Mouse (Mus musculus) MEL (cell line): ENCODE measurements around the gene Gatad2b. TPM values are rescaled to one million over a fixed set of nuclear protein-coding genes. Genes with fewer than 3 reads are reported as not detected.

Experiments
- DNase-seq: peaks from one replicate; pipeline ENCODE4 v3.0.0; 2011; ENCODE audit warnings: low read depth, low spot score
- H3K27ac ChIP-seq: 2 replicates; pipeline ENCODE4 v1.5.1; 2012; ENCODE audit warnings: low read depth, mild to moderate bottlenecking, control low read depth, low read length, moderate library complexity; ENCODE audit not compliant: control insufficient read depth
- H3K27me3 ChIP-seq, 2 experiments: fragments of 150-350 bp in 1 of 2; sonication (generic) in 1 of 2; 2 replicates each; pipeline ENCODE4 v1.6.1; 2012; ENCODE audit warnings: low read length in 2 of 2, mild to moderate bottlenecking in 2 of 2, improper control_type of control experiment in 1 of 2, moderate library complexity in 1 of 2; ENCODE audit not compliant: insufficient read depth in 2 of 2, control insufficient read depth in 1 of 2
- H3K36me3 ChIP-seq, 2 experiments: 2 replicates each; pipeline ENCODE4 v1.6.1; 2012 to 2014; ENCODE audit warnings: low read length in 2 of 2, improper control_type of control experiment in 1 of 2, inconsistent platforms in 1 of 2, mild to moderate bottlenecking in 1 of 2; ENCODE audit not compliant: insufficient read depth in 2 of 2, control insufficient read depth in 1 of 2
- H3K4me1 ChIP-seq, 2 experiments: fragments of 150-350 bp in 1 of 2; sonication (generic) in 1 of 2; 2 replicates each; pipeline ENCODE4 v1.6.1; 2012; ENCODE audit warnings: low read length in 2 of 2, improper control_type of control experiment in 1 of 2, mild to moderate bottlenecking in 1 of 2; ENCODE audit not compliant: insufficient read depth in 2 of 2, control insufficient read depth in 1 of 2
- H3K4me3 ChIP-seq, 2 experiments: fragments of 150-350 bp in 1 of 2; sonication (generic) in 1 of 2; 2 replicates each; pipeline ENCODE4 v1.5.1; 2012; ENCODE audit warnings: low read depth in 2 of 2, low read length in 2 of 2, mild to moderate bottlenecking in 2 of 2, moderate library complexity in 2 of 2, control low read depth in 1 of 2, improper control_type of control experiment in 1 of 2; ENCODE audit not compliant: control insufficient read depth in 1 of 2, insufficient read depth in 1 of 2
- H3K79me2 ChIP-seq: 2 replicates; pipeline ENCODE4 v1.6.1; 2012; ENCODE audit warnings: mild to moderate bottlenecking, low read length, moderate library complexity; ENCODE audit not compliant: control insufficient read depth, poor library complexity, insufficient read depth
- H3K9ac ChIP-seq: 2 replicates; pipeline ENCODE4 v1.6.1; 2012; ENCODE audit warnings: low read depth, mild to moderate bottlenecking, control low read depth, low read length, moderate library complexity; ENCODE audit not compliant: control insufficient read depth, poor library complexity, severe bottlenecking
- H3K9me3 ChIP-seq: fragments of 150-350 bp; sonication (generic); replicated peaks from 2 replicates; pipeline ENCODE4 v1.6.1; 2012; ENCODE audit warnings: mild to moderate bottlenecking, low read length, improper control_type of control experiment, moderate library complexity; ENCODE audit not compliant: insufficient read depth
- CHD1 ChIP-seq: IDR thresholded peaks from 2 replicates; pipeline ENCODE4 v1.6.1; 2012; ENCODE audit warnings: low read depth, mild to moderate bottlenecking, inconsistent platforms, low read length, improper control_type of control experiment
- CTCF ChIP-seq, 3 experiments: IDR thresholded peaks in 2 of 3; conservative IDR thresholded peaks in 1 of 3; 2 replicates each; pipeline ENCODE4 v1.5.1; 2011 to 2012; ENCODE audit warnings: low read length in 3 of 3, low read depth in 2 of 3, mild to moderate bottlenecking in 2 of 3, improper control_type of control experiment in 1 of 3, inconsistent platforms in 1 of 3, mixed read lengths in 1 of 3, moderate library complexity in 1 of 3; ENCODE audit not compliant: control insufficient read depth in 1 of 3, insufficient read depth in 1 of 3, poor library complexity in 1 of 3, severe bottlenecking in 1 of 3
- E2F4 ChIP-seq: IDR thresholded peaks from 2 replicates; pipeline ENCODE4 v1.6.1; 2011; ENCODE audit warnings: low read depth, low read length, improper control_type of control experiment, borderline replicate concordance
- ELF1 ChIP-seq: IDR thresholded peaks from 2 replicates; pipeline ENCODE4 v1.6.1; 2014; ENCODE audit warnings: low read depth, mild to moderate bottlenecking, inconsistent platforms, low read length, improper control_type of control experiment, moderate library complexity
- ETS1 ChIP-seq: IDR thresholded peaks from 2 replicates; pipeline ENCODE4 v1.6.1; 2012; ENCODE audit warnings: low read depth, mild to moderate bottlenecking, inconsistent platforms, low read length, improper control_type of control experiment, moderate library complexity
- GABPA ChIP-seq: IDR thresholded peaks from 2 replicates; pipeline ENCODE4 v1.6.1; 2012; ENCODE audit warnings: low read depth, mild to moderate bottlenecking, inconsistent platforms, low read length, improper control_type of control experiment, moderate library complexity
- GATA1 ChIP-seq: IDR thresholded peaks from 2 replicates; pipeline ENCODE4 v1.6.1; 2011; ENCODE audit warnings: low read depth, low read length, improper control_type of control experiment
- HCFC1 ChIP-seq: IDR thresholded peaks from 2 replicates; pipeline ENCODE4 v1.6.1; 2012; ENCODE audit warnings: low read depth, mild to moderate bottlenecking, inconsistent platforms, low read length, improper control_type of control experiment, moderate library complexity
- JUND ChIP-seq: IDR thresholded peaks from 2 replicates; pipeline ENCODE4 v1.6.1; 2011; ENCODE audit warnings: low read depth, mild to moderate bottlenecking, improper control_type of control experiment, low read length
- KAT2A ChIP-seq: conservative IDR thresholded peaks from 2 replicates; pipeline ENCODE4 v1.6.1; 2012; ENCODE audit warnings: low read depth, low read length, improper control_type of control experiment, inconsistent platforms
- MAFK ChIP-seq: IDR thresholded peaks from 2 replicates; pipeline ENCODE4 v1.6.1; 2011; ENCODE audit warnings: low read depth, mild to moderate bottlenecking, low read length, improper control_type of control experiment, borderline replicate concordance
- MAX ChIP-seq: IDR thresholded peaks from 2 replicates; pipeline ENCODE4 v1.6.1; 2011; ENCODE audit warnings: low read length, improper control_type of control experiment
- MAZ ChIP-seq: IDR thresholded peaks from 2 replicates; pipeline ENCODE4 v1.6.1; 2012; ENCODE audit warnings: low read depth, mild to moderate bottlenecking, inconsistent platforms, low read length, improper control_type of control experiment
- MEF2A ChIP-seq: IDR thresholded peaks from 2 replicates; pipeline ENCODE4 v1.6.1; 2014; ENCODE audit warnings: low read depth, mild to moderate bottlenecking, inconsistent platforms, low read length, improper control_type of control experiment; ENCODE audit not compliant: poor library complexity, insufficient replicate concordance, severe bottlenecking; ENCODE audit errors: extremely low read depth
- MYB ChIP-seq: IDR thresholded peaks from 2 replicates; pipeline ENCODE4 v1.6.1; 2011; ENCODE audit warnings: mild to moderate bottlenecking, low read depth, low read length, improper control_type of control experiment
- MYC ChIP-seq: IDR thresholded peaks from 2 replicates; pipeline ENCODE4 v1.6.1; 2011; ENCODE audit warnings: low read depth, mild to moderate bottlenecking, low read length, improper control_type of control experiment, moderate library complexity
- NELFE ChIP-seq: IDR thresholded peaks from 2 replicates; pipeline ENCODE4 v1.6.1; 2011; ENCODE audit warnings: low read depth, low read length, improper control_type of control experiment
- NRF1 ChIP-seq: IDR thresholded peaks from 2 replicates; pipeline ENCODE4 v1.6.1; 2014; ENCODE audit warnings: low read depth, mild to moderate bottlenecking, inconsistent platforms, low read length, improper control_type of control experiment, moderate library complexity; ENCODE audit not compliant: poor library complexity, insufficient read depth, severe bottlenecking
- POLR2AphosphoS2 ChIP-seq: IDR thresholded peaks from 2 replicates; pipeline ENCODE4 v1.6.1; 2011; ENCODE audit warnings: low read length, improper control_type of control experiment
- POLR2AphosphoS5 ChIP-seq: IDR thresholded peaks from 2 replicates; pipeline ENCODE4 v1.6.1; 2012; ENCODE audit warnings: low read depth, borderline replicate concordance, mild to moderate bottlenecking, inconsistent platforms, low read length, moderate library complexity, mixed read lengths
- RAD21 ChIP-seq: IDR thresholded peaks from 2 replicates; pipeline ENCODE4 v1.6.1; 2011; ENCODE audit warnings: mild to moderate bottlenecking, low read depth, low read length, improper control_type of control experiment
- RCOR1 ChIP-seq: IDR thresholded peaks from 2 replicates; pipeline ENCODE4 v1.6.1; 2012; ENCODE audit warnings: low read depth, mild to moderate bottlenecking, inconsistent platforms, low read length, improper control_type of control experiment
- SIN3A ChIP-seq: IDR thresholded peaks from 2 replicates; pipeline ENCODE4 v1.6.1; 2012; ENCODE audit warnings: low read length, improper control_type of control experiment, inconsistent platforms
- SMC3 ChIP-seq: IDR thresholded peaks from 2 replicates; pipeline ENCODE4 v1.6.1; 2011; ENCODE audit warnings: low read depth, low read length, improper control_type of control experiment
- TAL1 ChIP-seq: IDR thresholded peaks from 2 replicates; pipeline ENCODE4 v1.6.1; 2012; ENCODE audit warnings: mild to moderate bottlenecking, inconsistent platforms, low read length, moderate library complexity, mixed read lengths
- TCF12 ChIP-seq: IDR thresholded peaks from 2 replicates; pipeline ENCODE4 v1.6.1; 2014; ENCODE audit warnings: low read depth, mild to moderate bottlenecking, inconsistent platforms, low read length, improper control_type of control experiment, moderate library complexity
- UBTF ChIP-seq: IDR thresholded peaks from 2 replicates; pipeline ENCODE4 v1.6.1; 2012; ENCODE audit warnings: low read depth, mild to moderate bottlenecking, inconsistent platforms, low read length, improper control_type of control experiment, moderate library complexity, borderline replicate concordance; ENCODE audit not compliant: insufficient read depth
- USF1 ChIP-seq: IDR thresholded peaks from 2 replicates; pipeline ENCODE4 v1.6.1; 2014; ENCODE audit warnings: low read depth, mild to moderate bottlenecking, inconsistent platforms, low read length, improper control_type of control experiment, moderate library complexity
- USF2 ChIP-seq, 2 experiments: IDR thresholded peaks; 2 replicates each; pipeline ENCODE4 v1.6.1; 2011 to 2012; ENCODE audit warnings: improper control_type of control experiment in 2 of 2, low read length in 2 of 2, borderline replicate concordance in 1 of 2, inconsistent platforms in 1 of 2, low read depth in 1 of 2, mild to moderate bottlenecking in 1 of 2; ENCODE audit not compliant: insufficient read depth in 1 of 2
- ZC3H11A ChIP-seq: IDR thresholded peaks from 2 replicates; pipeline ENCODE4 v1.6.1; 2012; ENCODE audit warnings: low read depth, mild to moderate bottlenecking, inconsistent platforms, low read length, improper control_type of control experiment
- ZMIZ1 ChIP-seq: IDR thresholded peaks from 2 replicates; pipeline ENCODE4 v1.6.1; 2012; ENCODE audit warnings: low read depth, mild to moderate bottlenecking, inconsistent platforms, low read length, improper control_type of control experiment, moderate library complexity
- polyA plus RNA-seq, 2 experiments: library from polyadenylated mRNA; stranded (reverse) in 1 of 2; unstranded in 1 of 2; fragments of >175 nt in 1 of 2; fragments of >200 nt in 1 of 2; gene quantifications; 2 replicates each; pipeline versions ENCODE4 v1.2.1 to v1.2.4; 2012; ENCODE audit warnings: low replicate concordance in 2 of 2, low read depth in 1 of 2; ENCODE audit not compliant: insufficient read length in 2 of 2, insufficient read depth in 1 of 2, missing spikeins in 1 of 2
- total RNA-seq: library from RNA; depleted of rRNA; stranded (reverse); fragments of 300-350 nt; gene quantifications from 2 replicates; pipeline ENCODE4 v1.2.3, GENCODE M21; 2012

Gatad2b gene
- total and polyA plus RNA-seq, 3 experiments, result 9.1 to 37.6 TPM; not detected in 1

GRCm38 (mm10) chr3:90376247-90376585, 83.2 kb downstream of the Gatad2b start:
- H3K4me3 ChIP-seq, result no peak overlapping the region
- no peak for DNase-seq
- no peak overlapping the region for H3K27ac ChIP-seq
- peaks cover 0 to 6% of the 10 kb centered on the region in 2 experiments; a peak in 3 of 4 replicates for H3K4me1 ChIP-seq
- no peaks in the 10 kb centered on the region for H3K27me3 ChIP-seq
- H3K79me2 ChIP-seq, result no peaks in the 10 kb centered on the region
- no peak overlapping the region for H3K9ac ChIP-seq
- H3K36me3 ChIP-seq, result no peaks in the 10 kb centered on the region
- TF ChIP-seq HCFC1 (no peak), RCOR1 (no peak), USF1 (no peak), ZMIZ1 (no peak), TCF12 (no peak), MEF2A (no peak), POLR2AphosphoS2 (no peak), E2F4 (no peak), MYC (no peak), MYB (no peak), MAFK (no peak), GATA1 (no peak), NRF1 (no peak), ELF1 (no peak), POLR2AphosphoS5 (no peak), CHD1 (no peak), ETS1 (no peak), USF2 (IDR thresholded peaks at IDR 0.05; ENCODE audit: borderline replicate concordance in 1 of 2, insufficient read depth in 1 of 2, low read depth in 1 of 2, low read length in 2 of 2) (no peak), RAD21 (no peak), SMC3 (no peak)
- H3K9me3 ChIP-seq, result no peaks in the 10 kb centered on the region

DNA sequence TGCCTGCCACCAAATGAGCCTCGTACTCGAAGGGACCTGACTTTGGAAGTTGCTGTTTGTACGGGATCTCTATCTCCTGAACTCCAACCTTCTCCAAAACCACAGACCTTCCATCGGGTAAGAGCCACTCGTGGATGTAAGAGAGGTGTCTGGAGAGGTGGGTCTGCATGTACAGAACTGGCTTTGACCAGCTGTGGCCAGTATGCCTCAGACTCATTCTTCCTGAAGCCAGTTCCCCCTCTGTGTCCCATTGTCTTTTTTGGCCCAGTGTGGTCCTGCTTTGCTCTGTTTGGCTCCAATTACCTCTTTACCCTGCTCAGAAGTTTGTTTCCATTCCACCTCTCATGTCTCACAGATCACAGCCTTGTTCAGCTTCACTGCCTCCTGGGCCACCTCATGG, 85.5 kb downstream of the Gatad2b start:
- Histone ChIP-seq H3K27ac (no peak overlapping the region), H3K36me3 (no peaks in the 10 kb centered on the region), H3K4me3 (no peak overlapping the region), H3K4me1 (no peaks in the 10 kb centered on the region), H3K79me2 (no peaks in the 10 kb centered on the region), H3K9me3 (no peaks in the 10 kb centered on the region), H3K9ac (no peak overlapping the region), H3K27me3 (no peaks in the 10 kb centered on the region)
- no peak for DNase-seq
- no peak for TF ChIP-seq MEF2A
- TF ChIP-seq GABPA, result no peak
- no peak for TF ChIP-seq HCFC1
- TF ChIP-seq NELFE, result no peak
- no peak for TF ChIP-seq CTCF (IDR thresholded peaks at IDR 0.05 in 2 of 3, conservative IDR thresholded peaks at IDR 0.05 in 1 of 3; ENCODE audit: control insufficient read depth in 1 of 3, insufficient read depth in 1 of 3, low read depth in 2 of 3, low read length in 3 of 3, poor library complexity in 1 of 3, severe bottlenecking in 1 of 3)
- TF ChIP-seq SIN3A, result no peak
- TF ChIP-seq KAT2A, result no peak
- TF ChIP-seq TAL1, result no peak
- TF ChIP-seq RCOR1, result no peak
- TF ChIP-seq TCF12, result no peak
- TF ChIP-seq MAZ, result no peak
- TF ChIP-seq MYC, result no peak
- TF ChIP-seq USF2 (IDR thresholded peaks at IDR 0.05; ENCODE audit: borderline replicate concordance in 1 of 2, insufficient read depth in 1 of 2, low read depth in 1 of 2, low read length in 2 of 2), result no peak
- no peak for TF ChIP-seq ZC3H11A
- no peak for TF ChIP-seq MAX
- TF ChIP-seq JUND, result no peak
- TF ChIP-seq RAD21, result no peak
- TF ChIP-seq UBTF, result no peak
- no peak for TF ChIP-seq SMC3
